Mouse (Mus musculus) ES-E14 (cell line): Measurements from ENCODE around the gene Gadl1. TPM values are rescaled to one million over a fixed set of nuclear protein-coding genes. Genes with fewer than 3 reads are reported as not detected.
A peak's percentile ranks its signal among the peaks of the same experiment; 100 is the strongest.
"Not testable (repeated sequence)": the region's sequence is repeated elsewhere in the genome, so short reads cannot be mapped to it uniquely, and the experiment has no call there.

Experiments
- DNase-seq: peaks from one replicate; pipeline ENCODE4 v3.0.0-alpha.2; 2013; ENCODE audit warnings: low read depth, low spot score
- H3K27ac ChIP-seq: 2 replicates; pipeline ENCODE4 v1.5.1; 2012; ENCODE audit warnings: low read depth, mild to moderate bottlenecking, low read length, moderate library complexity, mixed read lengths; ENCODE audit not compliant: poor library complexity, insufficient read depth, severe bottlenecking
- H3K36me3 ChIP-seq: 2 replicates; pipeline ENCODE4 v1.6.1; 2012; ENCODE audit warnings: mild to moderate bottlenecking, low read length, moderate library complexity, mixed read lengths; ENCODE audit not compliant: control insufficient read depth, poor library complexity, insufficient read depth, severe bottlenecking
- H3K4me1 ChIP-seq, 2 experiments: fragments of 150-350 bp in 1 of 2; sonication (generic) in 1 of 2; 2 replicates each; pipeline ENCODE4 v1.6.1; 2012; ENCODE audit warnings: low read length in 2 of 2, mild to moderate bottlenecking in 1 of 2, mixed read lengths in 1 of 2; ENCODE audit not compliant: control insufficient read depth in 2 of 2, insufficient read depth in 2 of 2, poor library complexity in 1 of 2
- H3K4me3 ChIP-seq, 2 experiments: fragments of 150-350 bp in 1 of 2; sonication (generic) in 1 of 2; 2 replicates each; pipeline ENCODE4 v1.5.1; 2012; ENCODE audit warnings: low read length in 2 of 2, low read depth in 1 of 2, mild to moderate bottlenecking in 1 of 2, mixed read lengths in 1 of 2; ENCODE audit not compliant: insufficient read depth in 1 of 2, poor library complexity in 1 of 2, severe bottlenecking in 1 of 2
- H3K9ac ChIP-seq: 2 replicates; pipeline ENCODE4 v1.6.1; 2012; ENCODE audit warnings: low read depth, mild to moderate bottlenecking, low read length, mixed read lengths; ENCODE audit not compliant: poor library complexity, insufficient read depth, severe bottlenecking
- H3K9me3 ChIP-seq: fragments of 150-350 bp; sonication (generic); 2 replicates; pipeline ENCODE4 v1.6.1; 2012; ENCODE audit warnings: low read depth, mild to moderate bottlenecking, low read length; ENCODE audit not compliant: control insufficient read depth, insufficient read depth
- CHD2 ChIP-seq: IDR thresholded peaks from 2 replicates; pipeline ENCODE4 v1.6.1; 2014; ENCODE audit warnings: mild to moderate bottlenecking, low read depth, low read length, inconsistent platforms
- HCFC1 ChIP-seq: IDR thresholded peaks from 2 replicates; pipeline ENCODE4 v1.6.1; 2012; ENCODE audit warnings: low read length, inconsistent platforms, borderline replicate concordance; ENCODE audit not compliant: insufficient read depth
- MAFK ChIP-seq: IDR thresholded peaks from 2 replicates; pipeline ENCODE4 v1.6.1; 2014; ENCODE audit warnings: mild to moderate bottlenecking, low read depth, low read length, inconsistent platforms; ENCODE audit not compliant: insufficient read depth
- ZC3H11A ChIP-seq: IDR thresholded peaks from 2 replicates; pipeline ENCODE4 v1.6.1; 2012; ENCODE audit warnings: low read depth, mild to moderate bottlenecking, inconsistent platforms, low read length, borderline replicate concordance
- ZNF384 ChIP-seq: IDR thresholded peaks from 2 replicates; pipeline ENCODE4 v1.6.1; 2012; ENCODE audit warnings: low read depth, low read length, inconsistent platforms
- in situ Hi-C, 2 experiments: fragments of 600-800 bp; cut with MboI; formaldehyde crosslinking; loops; one replicate each; pipeline ENCODE4 v1.15.1; 2025; ENCODE audit warnings: low sequenced_read_pairs in 2 of 2, inconsistent platforms in 1 of 2; ENCODE audit not compliant: unreplicated experiment in 2 of 2
- total RNA-seq: library from RNA; depleted of rRNA; stranded (reverse); fragments of 300-350 nt; gene quantifications from 2 replicates; pipeline ENCODE4 v1.2.3, GENCODE M21; 2012

The Gadl1 gene
- total RNA-seq, 1 experiment = not detected

DNA sequence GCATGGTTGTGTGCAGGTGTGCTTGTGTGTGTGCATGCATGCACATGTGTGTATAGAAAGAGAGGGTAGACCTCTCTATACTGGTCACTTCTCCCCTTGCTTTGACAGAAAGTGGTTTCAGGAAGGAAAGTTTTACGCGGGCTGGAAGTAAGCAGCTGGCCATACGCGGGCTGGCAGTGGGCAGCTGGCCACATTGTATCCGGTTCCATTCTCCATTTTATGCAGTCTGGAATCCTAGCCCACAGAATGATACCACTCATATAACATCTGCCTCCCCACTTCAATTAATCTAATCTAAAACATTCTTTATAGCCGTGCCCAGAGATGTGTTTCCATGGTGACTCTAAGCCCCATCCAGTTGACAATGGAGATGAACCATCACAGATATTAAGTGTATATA, 129.0 kb downstream of the Gadl1 start:
- Histone ChIP-seq H3K4me3 (no peak overlapping the region), H3K36me3 (no peaks in the 10 kb centered on the region), H3K9me3 (no peaks in the 10 kb centered on the region), H3K9ac (no peak overlapping the region), H3K27ac (no peak overlapping the region), H3K4me1 (no peaks in the 10 kb centered on the region)
- in situ Hi-C loops = no loop called here
- TF ChIP-seq MAFK (no peak), CHD2 (no peak), ZNF384 (no peak), ZC3H11A (no peak), HCFC1 (no peak)
- DNase-seq = no peak

DNA sequence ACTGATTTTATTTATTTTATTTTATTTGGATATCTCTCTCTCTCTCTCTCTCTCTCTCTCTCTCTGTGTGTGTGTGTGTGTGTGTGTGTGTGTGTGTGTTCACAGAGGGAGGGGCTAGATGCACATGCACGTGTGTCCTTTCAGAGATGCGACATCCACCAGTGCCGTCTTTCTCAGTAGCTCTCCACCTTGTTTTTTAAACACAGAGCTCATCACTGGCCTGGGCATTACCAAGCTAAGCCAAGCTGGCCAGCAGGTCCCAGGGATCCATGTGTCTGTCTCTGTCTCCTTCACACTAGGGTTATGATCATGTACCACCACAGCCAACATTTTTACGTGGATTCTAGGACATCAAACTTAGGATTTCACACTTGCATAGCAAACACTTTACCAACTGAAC, 130.7 kb downstream of the Gadl1 start:
- Histone ChIP-seq H3K9me3 (no peaks in the 10 kb centered on the region), H3K4me1 (no peaks in the 10 kb centered on the region), H3K4me3 (no peak overlapping the region), H3K27ac (no peak overlapping the region), H3K36me3 (no peaks in the 10 kb centered on the region), H3K9ac (no peak overlapping the region)
- TF ChIP-seq MAFK = no peak
- no peak for TF ChIP-seq HCFC1
- TF ChIP-seq CHD2 = no peak
- TF ChIP-seq ZC3H11A = no peak
- no peak for TF ChIP-seq ZNF384
- in situ Hi-C loops = no loop called here
- DNase-seq = no peak

DNA sequence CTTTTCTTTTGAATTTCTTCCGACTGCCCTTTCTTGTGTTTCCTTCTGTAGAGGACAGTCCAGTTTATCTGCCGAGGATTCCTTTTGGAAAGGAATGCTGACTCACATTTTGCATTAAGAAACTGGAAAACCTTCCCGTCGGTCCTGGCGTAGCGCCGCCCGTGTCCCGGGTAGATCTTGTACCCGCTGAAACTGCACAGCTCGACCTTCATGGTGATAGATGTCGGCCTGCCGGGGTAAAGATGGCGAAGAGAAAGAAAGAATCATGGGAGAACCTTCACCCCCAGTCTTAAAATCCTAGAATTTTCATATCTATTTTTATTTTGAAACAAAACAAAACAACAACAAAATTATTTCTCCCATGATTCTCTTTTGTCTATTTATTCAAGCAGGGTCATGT, 131.6 kb downstream of the Gadl1 start:
- DNase-seq, H3K27ac ChIP-seq, H3K9ac ChIP-seq, H3K9me3 ChIP-seq, H3K4me3 ChIP-seq, H3K4me1 ChIP-seq, in situ Hi-C loops, H3K36me3 ChIP-seq: not testable (repeated sequence)

DNA sequence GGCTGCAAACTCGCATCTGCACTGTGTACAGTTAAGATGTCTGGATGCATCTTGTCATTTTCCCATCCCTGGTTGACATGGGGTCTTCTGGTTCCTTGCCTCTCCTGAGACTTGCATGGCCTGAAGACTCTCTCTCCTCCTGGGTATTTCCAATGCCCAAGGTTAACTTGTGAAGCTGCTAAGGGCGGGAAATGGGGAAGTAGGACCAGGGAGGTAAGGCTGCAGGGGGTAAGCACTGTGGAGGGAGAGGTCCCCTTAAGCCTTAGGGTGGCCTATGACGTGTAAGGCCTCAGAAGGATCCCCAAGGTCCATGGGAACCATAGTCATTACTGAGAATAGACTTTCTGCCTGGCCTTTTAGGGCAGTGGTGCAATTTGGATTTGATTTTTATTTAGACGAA, 132.1 kb downstream of the Gadl1 start:
- Histone ChIP-seq H3K9ac (no peak overlapping the region), H3K27ac (no peak overlapping the region), H3K36me3 (no peaks in the 10 kb centered on the region), H3K9me3 (no peaks in the 10 kb centered on the region), H3K4me1 (no peaks in the 10 kb centered on the region), H3K4me3 (no peak overlapping the region)
- DNase-seq = no peak
- TF ChIP-seq MAFK (no peak), HCFC1 (no peak), CHD2 (no peak), ZNF384 (no peak), ZC3H11A (no peak)
- in situ Hi-C loops = no loop called here

DNA sequence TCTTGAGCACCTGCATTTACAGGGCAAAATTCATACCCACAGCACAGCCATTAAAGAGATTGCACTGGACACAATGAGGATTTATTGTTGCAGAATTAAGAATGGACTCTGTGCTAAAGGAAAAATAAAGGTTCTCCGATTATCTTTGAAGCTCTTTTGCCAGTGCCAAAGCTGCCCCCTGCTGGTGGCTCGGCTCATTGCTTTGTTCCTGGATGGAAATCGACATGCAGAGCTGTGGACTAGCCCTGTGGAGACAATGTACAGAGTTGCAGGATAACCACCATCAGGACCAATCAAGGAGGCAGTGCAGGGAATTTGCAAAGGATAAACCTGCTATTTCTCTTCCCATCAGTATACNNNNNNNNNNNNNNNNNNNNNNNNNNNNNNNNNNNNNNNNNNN, 132.5 kb downstream of the Gadl1 start:
- peak; percentile 46 for DNase-seq
- Histone ChIP-seq H3K4me1 (no peaks in the 10 kb centered on the region), H3K4me3 (no peak overlapping the region), H3K9me3 (no peaks in the 10 kb centered on the region), H3K9ac (no peak overlapping the region), H3K27ac (no peak overlapping the region), H3K36me3 (no peaks in the 10 kb centered on the region)
- in situ Hi-C loops = no loop called here
- no peak for TF ChIP-seq ZNF384
- 0 out of 2 replicates have a peak, but pooled peaks have one; percentile 33 for TF ChIP-seq ZC3H11A
